Mouse (Mus musculus) kidney, adult 2 months (tissue): ENCODE results near the gene Arhgap17. TPM values are rescaled to one million over a fixed set of nuclear protein-coding genes. Genes with fewer than 3 reads are reported as not detected.

Source experiments
- DNase-seq: peaks from one replicate; pipeline ENCODE4 v3.0.0; 2021
- H3K27ac ChIP-seq: fragments of 200-500 bp; 2 replicates; pipeline ENCODE4 v1.5.1; 2012; ENCODE audit warnings: low read depth, low read length, control low read depth, inconsistent platforms; ENCODE audit not compliant: insufficient read depth
- H3K27me3 ChIP-seq: fragments of 200-500 bp; replicated peaks from 2 replicates; pipeline ENCODE4 v1.6.1; 2012; ENCODE audit warnings: mild to moderate bottlenecking, moderate library complexity, low read length, inconsistent platforms; ENCODE audit not compliant: control insufficient read depth, insufficient read depth
- H3K36me3 ChIP-seq: fragments of 200-500 bp; 2 replicates; pipeline ENCODE4 v1.6.1; 2012; ENCODE audit warnings: mild to moderate bottlenecking, moderate library complexity, low read length, inconsistent platforms; ENCODE audit not compliant: control insufficient read depth, insufficient read depth
- H3K4me1 ChIP-seq: fragments of 200-500 bp; 2 replicates; pipeline ENCODE4 v1.6.1; 2011; ENCODE audit warnings: low read length; ENCODE audit not compliant: control insufficient read depth, insufficient read depth
- H3K4me3 ChIP-seq: fragments of 200-500 bp; 2 replicates; pipeline ENCODE4 v1.5.1; 2011; ENCODE audit warnings: mild to moderate bottlenecking, low read depth, low read length, control low read depth; ENCODE audit not compliant: insufficient read depth
- CTCF ChIP-seq: fragments of 200-500 bp; conservative IDR thresholded peaks from 2 replicates; pipeline ENCODE4 v1.5.1; 2011; ENCODE audit warnings: low read depth, mild to moderate bottlenecking, control low read depth, low read length, moderate library complexity, mixed read lengths; ENCODE audit not compliant: insufficient read depth, insufficient read length
- POLR2A ChIP-seq: fragments of 200-500 bp; IDR thresholded peaks from one replicate; pipeline ENCODE4 v1.6.1; 2011; ENCODE audit warnings: low read depth, low read length, control low read depth
- WGBS: fragments of 180-500 bp; shearing (Covaris S2); methylation state at CpG from one replicate; pipeline ENCODE4 v1.1.7; 2018; 5-methylcytosine and 5-hydroxymethylcytosine counted together
- polyA plus RNA-seq: library from polyadenylated mRNA; depleted of rRNA; stranded (reverse); fragments of >200 nt; gene quantifications from 2 replicates; pipeline ENCODE4 v1.2.3, GENCODE M21; 2012

Gene Arhgap17
- polyA plus RNA-seq, 1 experiment, result 21.0 TPM

DNA sequence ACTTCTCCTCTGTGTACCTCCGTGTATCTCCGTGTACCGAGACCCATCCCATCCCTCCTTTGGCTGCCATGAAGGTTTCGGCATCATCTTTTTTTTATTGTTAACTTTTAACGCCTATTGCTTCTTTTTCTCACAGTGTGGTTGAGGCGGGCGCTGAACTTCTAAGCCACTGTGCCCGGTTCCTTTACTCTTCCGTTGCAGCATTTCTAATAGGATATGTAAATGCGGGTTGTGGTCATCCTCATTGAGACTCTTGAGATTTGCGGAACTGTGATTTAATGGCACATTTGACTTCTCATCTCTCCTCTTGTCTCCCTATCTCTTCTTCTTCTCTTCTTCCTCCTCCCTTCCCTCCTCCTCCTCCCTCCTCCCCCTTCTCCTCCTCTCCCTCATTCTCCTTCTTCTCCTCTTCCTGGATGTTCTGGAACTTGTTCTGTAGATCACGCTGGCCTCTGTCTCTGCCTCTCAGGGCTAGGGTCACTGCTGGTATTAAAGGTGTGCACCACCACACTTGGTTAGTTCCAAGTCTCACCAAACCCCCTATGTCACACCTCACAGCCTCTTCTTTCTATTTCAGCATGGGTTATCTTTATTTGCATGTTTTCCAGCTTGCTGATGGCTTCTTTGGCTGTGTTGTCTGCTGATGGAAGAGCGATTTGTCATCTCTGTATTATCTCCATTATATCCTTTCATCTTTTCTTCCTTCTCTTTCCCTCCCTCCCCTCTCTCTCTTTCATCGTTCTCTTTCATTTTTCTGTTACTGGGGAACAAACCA is 115.3 kb downstream of the Arhgap17 start:
- 86% methylated on average over 14 of the region's 14 CpGs for WGBS
- H3K4me1 ChIP-seq, result no peaks in the 10 kb centered on the region

DNA sequence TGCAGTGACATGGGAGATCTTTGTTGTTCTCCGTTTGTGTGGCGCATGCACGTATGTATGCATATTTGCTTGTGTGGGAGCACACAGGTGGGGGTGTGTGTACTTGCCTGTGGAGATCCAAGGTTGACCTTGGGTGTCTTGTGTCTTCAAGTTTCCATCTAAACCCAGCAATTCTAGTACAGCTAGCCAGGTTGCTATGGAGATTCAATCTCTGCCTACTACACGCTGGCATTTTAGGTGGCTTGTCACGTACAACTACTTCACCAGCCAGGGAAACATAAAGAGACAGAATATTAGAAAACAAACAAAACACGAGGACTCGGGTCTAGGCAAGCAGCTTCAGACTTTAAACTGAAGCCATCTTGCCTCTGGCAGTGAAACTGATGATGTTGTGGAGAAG is 116.3 kb downstream of the Arhgap17 start:
- WGBS, result 70% methylated on average over 7 of the region's 7 CpGs
- TF ChIP-seq POLR2A (no peak), CTCF (no peak)
- H3K27me3 ChIP-seq, result no peaks in the 10 kb centered on the region
- no peak for DNase-seq
- no peaks in the 10 kb centered on the region for H3K4me1 ChIP-seq
- H3K4me3 ChIP-seq, result no peak overlapping the region
- H3K36me3 ChIP-seq, result no peaks in the 10 kb centered on the region
- H3K27ac ChIP-seq, result no peak overlapping the region

More for the DNA sequence above, 115.3 kb downstream of the Arhgap17 start:
- no peaks in the 10 kb centered on the region for H3K27me3 ChIP-seq
- no peak for DNase-seq
- H3K4me3 ChIP-seq, result no peak overlapping the region
- H3K27ac ChIP-seq, result no peak overlapping the region
- TF ChIP-seq CTCF, result no peak
- TF ChIP-seq POLR2A, result no peak
- no peaks in the 10 kb centered on the region for H3K36me3 ChIP-seq

DNA sequence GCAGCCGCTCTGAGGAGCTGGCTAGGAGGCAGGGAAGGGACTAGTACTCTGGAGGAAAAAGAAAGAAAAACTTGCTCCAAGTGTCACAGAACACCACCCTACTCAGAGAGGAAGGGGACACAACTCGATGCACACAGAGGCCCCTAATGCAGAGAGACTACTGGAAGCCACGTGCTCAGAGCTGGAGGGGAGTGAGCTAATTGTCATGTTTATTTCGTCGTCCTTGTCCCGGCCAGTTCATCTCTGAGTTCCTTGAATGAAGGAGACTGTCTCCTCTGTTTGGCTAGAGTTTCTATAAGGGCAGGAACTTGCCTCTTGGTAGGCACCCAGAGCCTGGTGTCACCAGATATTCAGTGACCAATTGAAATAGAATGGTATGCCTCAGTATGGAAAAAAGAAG is 118.4 kb downstream of the Arhgap17 start:
- no peak for TF ChIP-seq CTCF
- TF ChIP-seq POLR2A, result no peak
- no peaks in the 10 kb centered on the region for H3K27me3 ChIP-seq
- H3K4me3 ChIP-seq, result no peak overlapping the region
- H3K36me3 ChIP-seq, result no peaks in the 10 kb centered on the region
- DNase-seq, result no peak
- H3K4me1 ChIP-seq, result no peaks in the 10 kb centered on the region
- WGBS, result 56% methylated on average over 6 of the region's 6 CpGs
- H3K27ac ChIP-seq, result no peak overlapping the region

- WGBS, result 27% methylated on average over 2 of the region's 2 CpGs
- Histone ChIP-seq H3K27me3 (no peaks in the 10 kb centered on the region), H3K27ac (no peak overlapping the region), H3K4me1 (no peaks in the 10 kb centered on the region), H3K36me3 (no peaks in the 10 kb centered on the region), H3K4me3 (no peak overlapping the region)
- TF ChIP-seq CTCF (no peak), POLR2A (no peak)
- DNase-seq, result peak; percentile 9
These were observed 121.5 kb downstream of the Arhgap17 start for GRCm38 (mm10) chr7:123248166-123248565.

GRCm38 (mm10) chr7:123246504-123247084 is 123.1 kb downstream of the Arhgap17 start:
- H3K4me1 ChIP-seq, result no peaks in the 10 kb centered on the region
- 40% methylated on average over 4 of the region's 4 CpGs for WGBS
- DNase-seq, result no peak
- H3K36me3 ChIP-seq, result no peaks in the 10 kb centered on the region
- no peak overlapping the region for H3K27ac ChIP-seq
- no peaks in the 10 kb centered on the region for H3K27me3 ChIP-seq
- no peak for TF ChIP-seq CTCF
- TF ChIP-seq POLR2A, result no peak
- H3K4me3 ChIP-seq, result no peak overlapping the region

GRCm38 (mm10) chr7:123244833-123245232 is 124.9 kb downstream of the Arhgap17 start:
- no peaks in the 10 kb centered on the region for H3K27me3 ChIP-seq
- no peak overlapping the region for H3K4me3 ChIP-seq
- TF ChIP-seq POLR2A (no peak), CTCF (no peak)
- H3K4me1 ChIP-seq, result no peaks in the 10 kb centered on the region
- no peak overlapping the region for H3K27ac ChIP-seq
- WGBS, result 94% methylated on average over 1 of the region's 1 CpGs
- no peak for DNase-seq
- H3K36me3 ChIP-seq, result no peaks in the 10 kb centered on the region

GRCm38 (mm10) chr7:123242241-123242640 is 127.5 kb downstream of the Arhgap17 start:
- no peak for DNase-seq
- Histone ChIP-seq H3K36me3 (no peaks in the 10 kb centered on the region), H3K4me3 (no peak overlapping the region), H3K27me3 (no peaks in the 10 kb centered on the region), H3K4me1 (no peaks in the 10 kb centered on the region), H3K27ac (no peak overlapping the region)
- TF ChIP-seq CTCF (no peak), POLR2A (no peak)
- WGBS, result 77% methylated on average over 7 of the region's 7 CpGs
